Mouse (Mus musculus) heart, embryonic 15.5 days (tissue): ENCODE data around the gene Racgap1. TPM values are rescaled to one million over a fixed set of nuclear protein-coding genes. Genes with fewer than 3 reads are reported as not detected.
A peak's percentile ranks its signal among the peaks of the same experiment; 100 is the strongest.

ENCODE experiments used
- ATAC-seq: fragments of 200-750 bp; cut with Nextera tagmentation; replicated peaks from 2 replicates; pipeline ENCODE4 v1.8.0; 2017; ENCODE audit warnings: low read depth, moderate TSS enrichment; ENCODE audit not compliant: insufficient number of reproducible peaks, insufficient read depth, low FRiP score
- H3K27ac ChIP-seq: fragments of 300-500 bp; sonication (generic); 2 replicates; pipeline ENCODE4 v1.5.1; 2015; ENCODE audit warnings: mild to moderate bottlenecking, inconsistent platforms
- H3K27me3 ChIP-seq: fragments of 300-500 bp; sonication (generic); 2 replicates; pipeline ENCODE4 v1.6.1; 2015; ENCODE audit warnings: inconsistent platforms
- H3K36me3 ChIP-seq: fragments of 300-500 bp; sonication (generic); 2 replicates; pipeline ENCODE4 v1.6.1; 2015; ENCODE audit warnings: mild to moderate bottlenecking, inconsistent platforms
- H3K4me1 ChIP-seq: fragments of 300-500 bp; sonication (generic); replicated peaks from 2 replicates; pipeline ENCODE4 v1.6.1; 2015; ENCODE audit warnings: inconsistent platforms
- H3K4me2 ChIP-seq: fragments of 300-500 bp; sonication (generic); 2 replicates; pipeline ENCODE4 v1.6.1; 2015; ENCODE audit warnings: inconsistent platforms, mild to moderate bottlenecking, moderate library complexity
- H3K4me3 ChIP-seq: fragments of 300-500 bp; sonication (generic); 2 replicates; pipeline ENCODE4 v1.5.1; 2015; ENCODE audit warnings: mild to moderate bottlenecking, inconsistent platforms
- H3K9ac ChIP-seq: fragments of 300-500 bp; sonication (generic); 2 replicates; pipeline ENCODE4 v1.6.1; 2015; ENCODE audit warnings: mild to moderate bottlenecking, inconsistent platforms
- H3K9me3 ChIP-seq: fragments of 300-500 bp; sonication (generic); replicated peaks from 2 replicates; pipeline ENCODE4 v1.6.1; 2016; ENCODE audit warnings: inconsistent platforms
- WGBS: fragments of 180-500 bp; shearing (Covaris S2); methylation state at CpG from one replicate; pipeline ENCODE4 v1.1.7; 2015; ENCODE audit warnings: mixed read lengths; 5-methylcytosine and 5-hydroxymethylcytosine counted together
- polyA plus RNA-seq: library from polyadenylated mRNA; unstranded; fragments of >200 nt; fragmentation: Nextera tagmentation; extraction: Ambion mirVana; gene quantifications from 2 replicates; pipeline ENCODE4 v1.2.1, GENCODE M21; 2015

The Racgap1 gene
- polyA plus RNA-seq, 1 experiment from 2014 or later, result 112 TPM

GRCm38 (mm10) chr15:99585741-99586140 is 65.7 kb downstream of the Racgap1 start:
- ATAC-seq, result no peak
- Histone ChIP-seq H3K9ac (no peak overlapping the region), H3K4me3 (no peak overlapping the region), H3K4me2 (no peak overlapping the region), H3K4me1 (peaks cover 25% of the 10 kb centered on the region), H3K27me3 (peaks cover 99% of the 10 kb centered on the region), H3K27ac (no peak overlapping the region), H3K36me3 (no peaks in the 10 kb centered on the region), H3K9me3 (no peaks in the 10 kb centered on the region)
- 50% methylated on average over 6 of the region's 6 CpGs for WGBS

- H3K4me3 ChIP-seq, result peak overlapping the region; percentile 46
- no peak overlapping the region for H3K27ac ChIP-seq
- no peaks in the 10 kb centered on the region for H3K36me3 ChIP-seq
- H3K9me3 ChIP-seq, result no peaks in the 10 kb centered on the region
- H3K4me1 ChIP-seq, result peaks cover 19% of the 10 kb centered on the region
- 2% methylated on average over 24 of the region's 24 CpGs for WGBS
- no peak for ATAC-seq
- no peak overlapping the region for H3K9ac ChIP-seq
- H3K27me3 ChIP-seq, result peaks cover 99% of the 10 kb centered on the region
- H3K4me2 ChIP-seq, result peak overlapping the region; percentile 73
Observed at GRCm38 (mm10) chr15:99584407-99585202, 66.9 kb downstream of the Racgap1 start.

GRCm38 (mm10) chr15:99583463-99584344 is 67.8 kb downstream of the Racgap1 start:
- H3K4me2 ChIP-seq, result peak overlapping the region; percentile 73
- H3K9me3 ChIP-seq, result no peaks in the 10 kb centered on the region
- peaks cover 19% of the 10 kb centered on the region for H3K4me1 ChIP-seq
- H3K27ac ChIP-seq, result no peak overlapping the region
- H3K4me3 ChIP-seq, result peak overlapping the region; percentile 46
- ATAC-seq, result no peak
- peaks cover 99% of the 10 kb centered on the region for H3K27me3 ChIP-seq
- peak overlapping the region; percentile 32; the same call in 1 of the 2 replicates for H3K9ac ChIP-seq
- H3K36me3 ChIP-seq, result no peaks in the 10 kb centered on the region
- WGBS, result 3% methylated on average over 53 of the region's 54 CpGs

- Histone ChIP-seq H3K9me3 (no peaks in the 10 kb centered on the region), H3K9ac (no peak within 1 kb of the TSS), H3K27ac (no peak within 1 kb of the TSS), H3K4me3 (no peak within 1 kb of the TSS), H3K36me3 (no peaks in the 10 kb centered on the region), H3K4me2 (no peak within 1 kb of the TSS), H3K27me3 (peaks cover 90% of the 10 kb centered on the region), H3K4me1 (peaks cover 8% of the 10 kb centered on the region)
- WGBS, result 75% methylated on average over 25 of the region's 26 CpGs
- ATAC-seq, result no peak
Observed at GRCm38 (mm10) chr15:99578802-99579485, 72.5 kb downstream of the Racgap1 start, which contains the start of gene Aqp2. Aqp2 (plus strand) TSS chr15:99579055.

Other genes with a start within 250 kb of the Racgap1 start
- 6.8 and 8.0 TPM in 2 replicates for gene Nckap5l, start 193.9 kb downstream of the Racgap1 start, polyA plus RNA-seq
- gene Bcdin3d, start 176.9 kb downstream of the Racgap1 start, polyA plus RNA-seq, result 10.8 and 11.7 TPM in 2 replicates
- gene Faim2, start 123.5 kb downstream of the Racgap1 start, polyA plus RNA-seq, result 0.28 and 0.33 TPM in 2 replicates
- not detected in 2 replicates for gene Aqp2, start 72.6 kb downstream of the Racgap1 start, polyA plus RNA-seq
- gene Aqp5, start 60.9 kb downstream of the Racgap1 start, polyA plus RNA-seq, result 0.72 and 2.7 TPM in 2 replicates
- gene Aqp6, start 50.3 kb downstream of the Racgap1 start, polyA plus RNA-seq, result not detected in 2 replicates
- 1.4 and 2.4 TPM in 2 replicates for gene Asic1, start 18.7 kb upstream of the Racgap1 start, polyA plus RNA-seq
- gene Smarcd1, start 50.5 kb upstream of the Racgap1 start, polyA plus RNA-seq, result 17.7 and 24.7 TPM in 2 replicates
- gene Gm17349, start 53.8 kb upstream of the Racgap1 start, polyA plus RNA-seq, result not detected in 2 replicates
- 1.6 and 2.2 TPM in 2 replicates for gene Gpd1, start 65.9 kb upstream of the Racgap1 start, polyA plus RNA-seq
- 185 and 187 TPM in 2 replicates for gene Cox14, start 74.0 kb upstream of the Racgap1 start, polyA plus RNA-seq
- gene Cers5, start 121.2 kb upstream of the Racgap1 start, polyA plus RNA-seq, result 47.6 and 51.1 TPM in 2 replicates
- 17.9 and 23.9 TPM in 2 replicates for gene Lima1, start 223.8 kb upstream of the Racgap1 start, polyA plus RNA-seq